Mouse (Mus musculus): ENCODE measurements around the gene Olfr1338. TPM values are rescaled to one million over a fixed set of nuclear protein-coding genes. Genes with fewer than 3 reads are reported as not detected.
"Not testable (repeated sequence)": the region's sequence is repeated elsewhere in the genome, so short reads cannot be mapped to it uniquely, and the experiment has no call there.

Olfr1338 gene
- not detected for total RNA-seq (2022)

GRCm38 (mm10) chr4:118758637-118759036 lies at the start of gene Olfr1338:
Gene Olfr1338 (minus strand): TSS chr4:118758737.
- no peak for DNase-seq (ENCODE audit: low spot score in 2 of 2)

GRCm38 (mm10) chr4:118792796-118793195 lies 34.3 kb upstream of the Olfr1338 start:
- DNase-seq (ENCODE audit: low spot score in 2 of 2), result not testable (repeated sequence)

GRCm38 (mm10) chr4:118782486-118782885 lies 23.9 kb upstream of the Olfr1338 start, which contains the start of gene Olfr1337:
Gene Olfr1337 (minus strand): TSS chr4:118782586.
- DNase-seq (ENCODE audit: low spot score in 2 of 2), result no peak

GRCm38 (mm10) chr4:118741881-118742280 lies 16.7 kb downstream of the Olfr1338 start:
- DNase-seq (ENCODE audit: low spot score in 2 of 2), result no peak

GRCm38 (mm10) chr4:118740988-118741698 lies 17.4 kb downstream of the Olfr1338 start:
- no peak for DNase-seq (ENCODE audit: low spot score in 2 of 2)

- no peak for DNase-seq (ENCODE audit: low spot score in 2 of 2)
These were observed 19.0 kb downstream of the Olfr1338 start for GRCm38 (mm10) chr4:118739574-118739973.

GRCm38 (mm10) chr4:118731875-118732274 lies 26.7 kb downstream of the Olfr1338 start, which contains the start of gene Olfr1339:
Gene Olfr1339 (plus strand): TSS chr4:118732175.
- no peak for DNase-seq (ENCODE audit: low spot score in 2 of 2)

GRCm38 (mm10) chr4:118721742-118722483 lies 36.6 kb downstream of the Olfr1338 start:
- no peak for DNase-seq (ENCODE audit: low spot score in 2 of 2)

- DNase-seq (ENCODE audit: low spot score in 2 of 2), result no peak
These were observed 38.7 kb downstream of the Olfr1338 start, which contains the start of gene Olfr1340 for GRCm38 (mm10) chr4:118719838-118720237. Gene Olfr1340 (plus strand): TSS chr4:118720138.

GRCm38 (mm10) chr4:118711656-118712055 lies 46.9 kb downstream of the Olfr1338 start:
- DNase-seq (ENCODE audit: low spot score in 2 of 2), result no peak

GRCm38 (mm10) chr4:118708086-118708485 lies 50.5 kb downstream of the Olfr1338 start:
- DNase-seq (ENCODE audit: low spot score in 2 of 2), result no peak

GRCm38 (mm10) chr4:118703223-118703622 lies 55.3 kb downstream of the Olfr1338 start, which contains the start of gene Olfr1341:
Gene Olfr1341 (plus strand): TSS chr4:118703523.
- no peak for DNase-seq (ENCODE audit: low spot score in 2 of 2)

Other genes with a start within 250 kb of the Olfr1338 start
- not detected for gene 2610528J11Rik, start 231.7 kb downstream of the Olfr1338 start, total RNA-seq (2022)
- gene Tmem125, start 214.7 kb downstream of the Olfr1338 start, total RNA-seq (2022), result not detected
- not detected for gene Cfap57, start 138.0 kb downstream of the Olfr1338 start, total RNA-seq (2022)
- gene Ebna1bp2, start 137.9 kb downstream of the Olfr1338 start, total RNA-seq (2022), result 10 to 100 TPM; 22.3 to 30.7 (median 25.1) TPM
- not detected for gene Olfr62, start 99.8 kb downstream of the Olfr1338 start, total RNA-seq (2022)
- gene Olfr1342, start 66.0 kb downstream of the Olfr1338 start, total RNA-seq (2022), result not detected
- not detected for gene Olfr1341, start 55.2 kb downstream of the Olfr1338 start, total RNA-seq (2022)
- gene Olfr1340, start 38.6 kb downstream of the Olfr1338 start, total RNA-seq (2022), result not detected
- not detected for gene Olfr1339, start 26.6 kb downstream of the Olfr1338 start, total RNA-seq (2022)
- gene Olfr1337, start 23.8 kb upstream of the Olfr1338 start, total RNA-seq (2022), result not detected
- gene Olfr1335, start 51.2 kb upstream of the Olfr1338 start, total RNA-seq (2022), result not detected
- not detected for gene Olfr1333, start 77.5 kb upstream of the Olfr1338 start, total RNA-seq (2022)
- gene Olfr1331, start 105.9 kb upstream of the Olfr1338 start, total RNA-seq (2022), result not detected
- not detected for gene Olfr1330, start 129.9 kb upstream of the Olfr1338 start, total RNA-seq (2022)
- not detected for gene Olfr1329, start 158.7 kb upstream of the Olfr1338 start, total RNA-seq (2022)
- gene Olfr1328, start 179.9 kb upstream of the Olfr1338 start, total RNA-seq (2022), result not detected
- gene Lao1, start 202.8 kb upstream of the Olfr1338 start, total RNA-seq (2022), result under 1 TPM; 0.17 to 0.24 (median 0.22) TPM